Mouse (Mus musculus): ENCODE measurements around the gene Adat1. TPM values are rescaled to one million over a fixed set of nuclear protein-coding genes. Genes with fewer than 3 reads are reported as not detected.

Gene Adat1
- total and polyA plus RNA-seq, 3 experiments, result 1.8 to 2.0 (median 1.8) TPM

DNA sequence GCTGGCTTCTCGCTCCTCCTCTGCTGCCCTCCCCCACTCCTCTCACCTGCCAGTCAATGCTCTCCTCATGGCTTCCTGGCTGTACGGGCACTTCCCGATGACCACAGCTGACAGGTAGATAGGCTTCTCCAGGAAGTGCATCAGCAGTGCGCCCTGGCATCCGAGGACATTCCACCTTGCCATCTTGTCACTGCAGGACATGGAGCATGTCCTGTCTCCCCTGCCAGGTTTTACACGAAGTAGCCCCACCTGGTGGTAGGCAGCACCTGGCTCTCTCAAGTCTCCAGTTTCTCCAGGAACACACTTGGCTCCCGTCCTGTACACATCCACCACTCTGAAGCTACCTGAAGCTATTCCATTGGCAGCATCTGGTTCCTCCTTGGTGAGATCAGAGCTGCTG lies 10.0 kb downstream of the Adat1 start:
- no peaks in the 10 kb centered on the region for H3K79me2 ChIP-seq (replicated peaks; ENCODE audit: control insufficient read depth, insufficient read depth, low read length)
- H3K4me3 ChIP-seq, result no peak overlapping the region
- no peak for DNase-seq
- H3K36me3 ChIP-seq (ENCODE audit: control insufficient read depth, insufficient read depth, low read length), result no peaks in the 10 kb centered on the region
- no peaks in the 10 kb centered on the region for H3K4me1 ChIP-seq (ENCODE audit: control insufficient read depth, insufficient read depth, low read length)
- WGBS, result 69% methylated on average over 7 of the region's 7 CpGs
- no peaks in the 10 kb centered on the region for H3K27me3 ChIP-seq (ENCODE audit: control insufficient read depth, insufficient read depth, low read length)
- H3K9ac ChIP-seq (ENCODE audit: low read depth, low read length), result no peak overlapping the region
- H3K27ac ChIP-seq, result no peak overlapping the region
- intact Hi-C loops (cut with DNase I), result no loop called here
- 0 out of 2 replicates have a peak, but pooled peaks have one; percentile 7 for TF ChIP-seq CTCF (IDR thresholded peaks at IDR 0.05)
- no peak for TF ChIP-seq POLR2A (IDR thresholded peaks at IDR 0.05; ENCODE audit: insufficient read depth, low read depth, low read length)

DNA sequence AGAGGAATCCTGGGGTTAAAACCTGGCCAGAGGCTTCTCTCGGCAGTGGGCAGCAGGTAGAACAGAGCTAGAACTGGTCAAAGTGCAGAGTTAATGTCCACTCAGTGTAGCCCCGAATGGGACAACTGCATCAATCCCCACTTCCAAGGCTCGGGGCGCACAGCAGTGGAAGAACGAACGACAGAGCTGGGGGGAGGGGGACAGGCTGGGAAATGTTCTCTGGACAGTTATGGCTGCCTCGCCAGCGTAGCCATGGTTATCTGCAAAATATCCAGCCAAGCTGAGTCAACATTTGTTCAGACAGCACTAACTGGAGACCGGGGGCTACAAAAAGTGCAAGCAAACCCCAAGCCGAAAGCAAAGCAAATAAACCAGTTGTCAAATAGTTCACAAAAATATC lies 14.0 kb downstream of the Adat1 start:
- H3K9ac ChIP-seq (ENCODE audit: low read depth, low read length), result no peak overlapping the region
- H3K4me3 ChIP-seq, result no peak overlapping the region
- H3K4me1 ChIP-seq (ENCODE audit: control insufficient read depth, insufficient read depth, low read length), result no peaks in the 10 kb centered on the region
- H3K79me2 ChIP-seq (replicated peaks; ENCODE audit: control insufficient read depth, insufficient read depth, low read length), result no peaks in the 10 kb centered on the region
- no peak for DNase-seq
- H3K27me3 ChIP-seq (ENCODE audit: control insufficient read depth, insufficient read depth, low read length), result no peaks in the 10 kb centered on the region
- 82% methylated on average over 10 of the region's 10 CpGs for WGBS
- TF ChIP-seq EP300 (IDR thresholded peaks at IDR 0.05; ENCODE audit: insufficient read depth, low read depth, low read length), result no peak
- no peak for TF ChIP-seq POLR2A (IDR thresholded peaks at IDR 0.05; ENCODE audit: insufficient read depth, low read depth, low read length)
- TF ChIP-seq CTCF (IDR thresholded peaks at IDR 0.05), result no peak
- H3K27ac ChIP-seq, result no peak overlapping the region
- intact Hi-C loops (cut with DNase I), result no loop called here
- no peaks in the 10 kb centered on the region for H3K36me3 ChIP-seq (ENCODE audit: control insufficient read depth, insufficient read depth, low read length)

DNA sequence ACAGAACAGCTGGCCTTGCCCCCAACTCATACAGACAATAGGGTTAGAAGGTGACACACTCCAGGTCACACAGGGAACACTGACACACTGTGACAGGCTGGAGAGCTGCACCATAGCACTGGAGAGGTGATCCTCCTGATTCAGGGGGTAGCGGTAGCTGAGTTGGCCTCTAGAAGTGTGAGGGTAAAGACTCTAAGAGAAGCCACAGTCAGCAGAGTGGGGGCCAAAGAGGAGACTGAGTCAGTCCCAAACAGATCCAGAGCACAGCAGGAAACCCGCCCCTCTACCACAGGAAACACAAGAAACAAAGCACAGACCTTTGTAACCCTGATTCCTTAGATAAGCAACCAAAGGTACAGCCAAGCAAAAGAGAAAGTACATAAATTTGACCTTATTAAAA lies 15.8 kb downstream of the Adat1 start:
- Histone ChIP-seq H3K79me2 (replicated peaks; ENCODE audit: control insufficient read depth, insufficient read depth, low read length) (no peaks in the 10 kb centered on the region), H3K4me3 (no peak overlapping the region), H3K36me3 (ENCODE audit: control insufficient read depth, insufficient read depth, low read length) (no peaks in the 10 kb centered on the region), H3K27me3 (ENCODE audit: control insufficient read depth, insufficient read depth, low read length) (no peaks in the 10 kb centered on the region), H3K9ac (ENCODE audit: low read depth, low read length) (no peak overlapping the region), H3K27ac (no peak overlapping the region), H3K4me1 (ENCODE audit: control insufficient read depth, insufficient read depth, low read length) (no peaks in the 10 kb centered on the region)
- 70% methylated on average over 2 of the region's 2 CpGs for WGBS
- TF ChIP-seq EP300 (IDR thresholded peaks at IDR 0.05; ENCODE audit: insufficient read depth, low read depth, low read length) (no peak), POLR2A (IDR thresholded peaks at IDR 0.05; ENCODE audit: insufficient read depth, low read depth, low read length) (no peak), CTCF (IDR thresholded peaks at IDR 0.05) (no peak)
- no peak for DNase-seq
- intact Hi-C loops (cut with DNase I), result no loop called here

DNA sequence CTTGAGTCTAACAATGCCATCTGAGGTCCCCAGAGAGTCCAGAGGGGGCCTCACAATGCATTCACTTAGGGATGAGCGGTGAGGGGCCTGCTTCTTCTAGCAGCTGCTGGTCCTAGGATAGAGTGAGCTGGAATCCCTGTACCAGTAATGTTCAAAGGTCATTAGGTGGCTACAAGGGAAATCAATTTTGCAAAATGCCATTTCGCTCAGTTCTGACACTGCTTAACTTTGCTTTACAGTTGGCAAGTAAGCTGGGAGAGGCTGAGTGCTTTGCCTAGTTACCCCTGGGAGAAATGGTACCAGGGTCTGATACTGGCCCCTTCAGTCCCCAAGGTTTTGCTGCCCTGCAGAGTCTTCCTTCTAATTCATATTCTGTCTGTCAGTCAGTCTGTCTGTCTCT lies 16.4 kb downstream of the Adat1 start:
- TF ChIP-seq CTCF (IDR thresholded peaks at IDR 0.05), result no peak
- TF ChIP-seq POLR2A (IDR thresholded peaks at IDR 0.05; ENCODE audit: insufficient read depth, low read depth, low read length), result no peak
- TF ChIP-seq EP300 (IDR thresholded peaks at IDR 0.05; ENCODE audit: insufficient read depth, low read depth, low read length), result no peak
- H3K36me3 ChIP-seq (ENCODE audit: control insufficient read depth, insufficient read depth, low read length), result no peaks in the 10 kb centered on the region
- no peak overlapping the region for H3K27ac ChIP-seq
- 86% methylated on average over 2 of the region's 2 CpGs for WGBS
- no peaks in the 10 kb centered on the region for H3K27me3 ChIP-seq (ENCODE audit: control insufficient read depth, insufficient read depth, low read length)
- no peak for DNase-seq
- intact Hi-C loops (cut with DNase I), result no loop called here
- H3K9ac ChIP-seq (ENCODE audit: low read depth, low read length), result no peak overlapping the region
- H3K79me2 ChIP-seq (replicated peaks; ENCODE audit: control insufficient read depth, insufficient read depth, low read length), result no peaks in the 10 kb centered on the region
- no peaks in the 10 kb centered on the region for H3K4me1 ChIP-seq (ENCODE audit: control insufficient read depth, insufficient read depth, low read length)
- no peak overlapping the region for H3K4me3 ChIP-seq

DNA sequence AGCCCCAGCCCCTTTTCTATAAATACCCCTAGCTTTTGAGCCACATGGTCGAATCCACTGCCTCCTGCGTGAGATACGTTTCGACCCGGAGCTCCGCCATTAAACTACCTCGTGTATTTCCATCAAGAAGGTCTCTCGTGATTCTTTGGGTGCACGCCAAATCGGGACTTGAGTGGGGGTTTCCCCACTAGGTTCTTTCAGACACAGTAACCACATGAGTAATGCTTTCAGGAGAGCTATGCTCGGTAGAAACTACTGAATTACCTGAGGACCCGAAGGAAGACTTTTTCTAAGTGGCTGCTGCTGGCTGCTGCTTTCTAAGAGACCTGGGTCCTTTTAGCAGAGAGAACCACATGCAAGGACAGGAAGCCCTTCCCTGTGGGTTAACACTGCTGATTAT lies 18.0 kb downstream of the Adat1 start:
- no peak for DNase-seq
- Histone ChIP-seq H3K9ac (ENCODE audit: low read depth, low read length) (no peak overlapping the region), H3K36me3 (ENCODE audit: control insufficient read depth, insufficient read depth, low read length) (no peaks in the 10 kb centered on the region), H3K79me2 (replicated peaks; ENCODE audit: control insufficient read depth, insufficient read depth, low read length) (no peaks in the 10 kb centered on the region), H3K4me3 (no peak overlapping the region), H3K27ac (no peak overlapping the region), H3K27me3 (ENCODE audit: control insufficient read depth, insufficient read depth, low read length) (no peaks in the 10 kb centered on the region), H3K4me1 (ENCODE audit: control insufficient read depth, insufficient read depth, low read length) (no peaks in the 10 kb centered on the region)
- intact Hi-C loops (cut with DNase I), result no loop called here
- 97% methylated on average over 12 of the region's 12 CpGs for WGBS
- TF ChIP-seq EP300 (IDR thresholded peaks at IDR 0.05; ENCODE audit: insufficient read depth, low read depth, low read length), result no peak
- TF ChIP-seq CTCF (IDR thresholded peaks at IDR 0.05), result no peak
- TF ChIP-seq POLR2A (IDR thresholded peaks at IDR 0.05; ENCODE audit: insufficient read depth, low read depth, low read length), result no peak

DNA sequence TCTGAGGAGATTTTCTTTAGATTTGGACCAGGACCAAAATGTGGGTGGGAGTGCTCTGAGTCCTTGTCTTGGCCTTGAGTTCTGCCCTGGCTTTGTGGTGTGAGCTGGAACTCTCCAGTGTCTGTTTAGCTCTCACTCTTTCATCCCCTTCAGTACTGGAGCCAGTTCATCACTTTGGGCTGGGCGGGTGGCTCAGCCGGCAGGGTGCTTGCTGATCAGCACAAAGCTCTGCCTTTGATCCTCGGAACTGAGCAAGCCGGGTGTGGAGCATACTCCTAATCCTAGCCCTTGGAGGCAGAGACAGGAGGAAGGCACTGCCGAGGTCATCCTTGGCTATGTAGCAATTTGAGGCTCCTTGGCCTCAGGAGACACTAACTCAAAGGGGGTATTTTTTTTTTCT lies 23.1 kb downstream of the Adat1 start:
- TF ChIP-seq CTCF (IDR thresholded peaks at IDR 0.05) (no peak), POLR2A (IDR thresholded peaks at IDR 0.05; ENCODE audit: insufficient read depth, low read depth, low read length) (no peak), EP300 (IDR thresholded peaks at IDR 0.05; ENCODE audit: insufficient read depth, low read depth, low read length) (no peak)
- no peak for DNase-seq
- Histone ChIP-seq H3K79me2 (replicated peaks; ENCODE audit: control insufficient read depth, insufficient read depth, low read length) (no peaks in the 10 kb centered on the region), H3K4me3 (no peak overlapping the region), H3K27me3 (ENCODE audit: control insufficient read depth, insufficient read depth, low read length) (no peaks in the 10 kb centered on the region), H3K9ac (ENCODE audit: low read depth, low read length) (no peak overlapping the region), H3K36me3 (ENCODE audit: control insufficient read depth, insufficient read depth, low read length) (no peaks in the 10 kb centered on the region), H3K27ac (no peak overlapping the region), H3K4me1 (ENCODE audit: control insufficient read depth, insufficient read depth, low read length) (no peaks in the 10 kb centered on the region)
- intact Hi-C loops (cut with DNase I), result no loop called here
- 70% methylated on average over 5 of the region's 5 CpGs for WGBS
